Mouse (Mus musculus) MEL (cell line): ENCODE results near the gene Hgd. TPM values are rescaled to one million over a fixed set of nuclear protein-coding genes. Genes with fewer than 3 reads are reported as not detected.
A peak's percentile ranks its signal among the peaks of the same experiment; 100 is the strongest.

ENCODE experiments used
- DNase-seq: peaks from one replicate; pipeline ENCODE4 v3.0.0; 2011; ENCODE audit warnings: low read depth, low spot score
- H3K27ac ChIP-seq: 2 replicates; pipeline ENCODE4 v1.5.1; 2012; ENCODE audit warnings: low read depth, mild to moderate bottlenecking, control low read depth, low read length, moderate library complexity; ENCODE audit not compliant: control insufficient read depth
- H3K27me3 ChIP-seq, 2 experiments: fragments of 150-350 bp in 1 of 2; sonication (generic) in 1 of 2; 2 replicates each; pipeline ENCODE4 v1.6.1; 2012; ENCODE audit warnings: low read length in 2 of 2, mild to moderate bottlenecking in 2 of 2, improper control_type of control experiment in 1 of 2, moderate library complexity in 1 of 2; ENCODE audit not compliant: insufficient read depth in 2 of 2, control insufficient read depth in 1 of 2
- H3K36me3 ChIP-seq, 2 experiments: 2 replicates each; pipeline ENCODE4 v1.6.1; 2012 to 2014; ENCODE audit warnings: low read length in 2 of 2, improper control_type of control experiment in 1 of 2, inconsistent platforms in 1 of 2, mild to moderate bottlenecking in 1 of 2; ENCODE audit not compliant: insufficient read depth in 2 of 2, control insufficient read depth in 1 of 2
- H3K4me1 ChIP-seq, 2 experiments: fragments of 150-350 bp in 1 of 2; sonication (generic) in 1 of 2; 2 replicates each; pipeline ENCODE4 v1.6.1; 2012; ENCODE audit warnings: low read length in 2 of 2, improper control_type of control experiment in 1 of 2, mild to moderate bottlenecking in 1 of 2; ENCODE audit not compliant: insufficient read depth in 2 of 2, control insufficient read depth in 1 of 2
- H3K4me3 ChIP-seq, 2 experiments: fragments of 150-350 bp in 1 of 2; sonication (generic) in 1 of 2; 2 replicates each; pipeline ENCODE4 v1.5.1; 2012; ENCODE audit warnings: low read depth in 2 of 2, low read length in 2 of 2, mild to moderate bottlenecking in 2 of 2, moderate library complexity in 2 of 2, control low read depth in 1 of 2, improper control_type of control experiment in 1 of 2; ENCODE audit not compliant: control insufficient read depth in 1 of 2, insufficient read depth in 1 of 2
- H3K79me2 ChIP-seq: 2 replicates; pipeline ENCODE4 v1.6.1; 2012; ENCODE audit warnings: mild to moderate bottlenecking, low read length, moderate library complexity; ENCODE audit not compliant: control insufficient read depth, poor library complexity, insufficient read depth
- H3K9ac ChIP-seq: 2 replicates; pipeline ENCODE4 v1.6.1; 2012; ENCODE audit warnings: low read depth, mild to moderate bottlenecking, control low read depth, low read length, moderate library complexity; ENCODE audit not compliant: control insufficient read depth, poor library complexity, severe bottlenecking
- H3K9me3 ChIP-seq: fragments of 150-350 bp; sonication (generic); replicated peaks from 2 replicates; pipeline ENCODE4 v1.6.1; 2012; ENCODE audit warnings: mild to moderate bottlenecking, low read length, improper control_type of control experiment, moderate library complexity; ENCODE audit not compliant: insufficient read depth
- CHD1 ChIP-seq: IDR thresholded peaks from 2 replicates; pipeline ENCODE4 v1.6.1; 2012; ENCODE audit warnings: low read depth, mild to moderate bottlenecking, inconsistent platforms, low read length, improper control_type of control experiment
- E2F4 ChIP-seq: IDR thresholded peaks from 2 replicates; pipeline ENCODE4 v1.6.1; 2011; ENCODE audit warnings: low read depth, low read length, improper control_type of control experiment, borderline replicate concordance
- ELF1 ChIP-seq: IDR thresholded peaks from 2 replicates; pipeline ENCODE4 v1.6.1; 2014; ENCODE audit warnings: low read depth, mild to moderate bottlenecking, inconsistent platforms, low read length, improper control_type of control experiment, moderate library complexity
- ETS1 ChIP-seq: IDR thresholded peaks from 2 replicates; pipeline ENCODE4 v1.6.1; 2012; ENCODE audit warnings: low read depth, mild to moderate bottlenecking, inconsistent platforms, low read length, improper control_type of control experiment, moderate library complexity
- HCFC1 ChIP-seq: IDR thresholded peaks from 2 replicates; pipeline ENCODE4 v1.6.1; 2012; ENCODE audit warnings: low read depth, mild to moderate bottlenecking, inconsistent platforms, low read length, improper control_type of control experiment, moderate library complexity
- MAFK ChIP-seq: IDR thresholded peaks from 2 replicates; pipeline ENCODE4 v1.6.1; 2011; ENCODE audit warnings: low read depth, mild to moderate bottlenecking, low read length, improper control_type of control experiment, borderline replicate concordance
- MAX ChIP-seq: IDR thresholded peaks from 2 replicates; pipeline ENCODE4 v1.6.1; 2011; ENCODE audit warnings: low read length, improper control_type of control experiment
- MXI1 ChIP-seq: IDR thresholded peaks from 2 replicates; pipeline ENCODE4 v1.6.1; 2011; ENCODE audit warnings: mild to moderate bottlenecking, low read depth, low read length, improper control_type of control experiment
- MYB ChIP-seq: IDR thresholded peaks from 2 replicates; pipeline ENCODE4 v1.6.1; 2011; ENCODE audit warnings: mild to moderate bottlenecking, low read depth, low read length, improper control_type of control experiment
- NELFE ChIP-seq: IDR thresholded peaks from 2 replicates; pipeline ENCODE4 v1.6.1; 2011; ENCODE audit warnings: low read depth, low read length, improper control_type of control experiment
- POLR2A ChIP-seq, 2 experiments: IDR thresholded peaks; 2 replicates each; pipeline ENCODE4 v1.6.1; 2011 to 2012; ENCODE audit warnings: low read length in 2 of 2, mild to moderate bottlenecking in 2 of 2, control low read depth in 1 of 2, improper control_type of control experiment in 1 of 2, low read depth in 1 of 2, moderate library complexity in 1 of 2; ENCODE audit not compliant: control insufficient read depth in 1 of 2, insufficient read depth in 1 of 2, poor library complexity in 1 of 2
- RCOR1 ChIP-seq: IDR thresholded peaks from 2 replicates; pipeline ENCODE4 v1.6.1; 2012; ENCODE audit warnings: low read depth, mild to moderate bottlenecking, inconsistent platforms, low read length, improper control_type of control experiment
- SIN3A ChIP-seq: IDR thresholded peaks from 2 replicates; pipeline ENCODE4 v1.6.1; 2012; ENCODE audit warnings: low read length, improper control_type of control experiment, inconsistent platforms
- SMC3 ChIP-seq: IDR thresholded peaks from 2 replicates; pipeline ENCODE4 v1.6.1; 2011; ENCODE audit warnings: low read depth, low read length, improper control_type of control experiment
- UBTF ChIP-seq: IDR thresholded peaks from 2 replicates; pipeline ENCODE4 v1.6.1; 2012; ENCODE audit warnings: low read depth, mild to moderate bottlenecking, inconsistent platforms, low read length, improper control_type of control experiment, moderate library complexity, borderline replicate concordance; ENCODE audit not compliant: insufficient read depth
- USF1 ChIP-seq: IDR thresholded peaks from 2 replicates; pipeline ENCODE4 v1.6.1; 2014; ENCODE audit warnings: low read depth, mild to moderate bottlenecking, inconsistent platforms, low read length, improper control_type of control experiment, moderate library complexity
- USF2 ChIP-seq, 2 experiments: IDR thresholded peaks; 2 replicates each; pipeline ENCODE4 v1.6.1; 2011 to 2012; ENCODE audit warnings: improper control_type of control experiment in 2 of 2, low read length in 2 of 2, borderline replicate concordance in 1 of 2, inconsistent platforms in 1 of 2, low read depth in 1 of 2, mild to moderate bottlenecking in 1 of 2; ENCODE audit not compliant: insufficient read depth in 1 of 2
- ZKSCAN1 ChIP-seq: IDR thresholded peaks from 2 replicates; pipeline ENCODE4 v1.6.1; 2012; ENCODE audit warnings: low read depth, mild to moderate bottlenecking, inconsistent platforms, low read length, improper control_type of control experiment, moderate library complexity
- ZNF384 ChIP-seq: IDR thresholded peaks from 2 replicates; pipeline ENCODE4 v1.6.1; 2012; ENCODE audit warnings: low read depth, mild to moderate bottlenecking, inconsistent platforms, low read length, improper control_type of control experiment
- polyA plus RNA-seq, 2 experiments: library from polyadenylated mRNA; stranded (reverse) in 1 of 2; unstranded in 1 of 2; fragments of >175 nt in 1 of 2; fragments of >200 nt in 1 of 2; gene quantifications; 2 replicates each; pipeline versions ENCODE4 v1.2.1 to v1.2.4; 2012; ENCODE audit warnings: low replicate concordance in 2 of 2, low read depth in 1 of 2; ENCODE audit not compliant: insufficient read length in 2 of 2, insufficient read depth in 1 of 2, missing spikeins in 1 of 2
- total RNA-seq: library from RNA; depleted of rRNA; stranded (reverse); fragments of 300-350 nt; gene quantifications from 2 replicates; pipeline ENCODE4 v1.2.3, GENCODE M21; 2012

Gene Hgd
- total and polyA plus RNA-seq, 3 experiments: not detected

GRCm38 (mm10) chr16:37539611-37540580 lies 40.1 kb upstream of the Hgd start, which contains the start of the genes Gtf2e1 and Rabl3 (continued):
- TF ChIP-seq SIN3A: peak; percentile 95
- TF ChIP-seq SMC3: no peak
- TF ChIP-seq MAFK: no peak
- no peak for TF ChIP-seq ZNF384
- TF ChIP-seq ZKSCAN1: no peak

- no peak overlapping the region for H3K27ac ChIP-seq
- H3K4me3 ChIP-seq: peak overlapping the region in 1 of 2 experiments; percentile 79; a peak in 1 of 4 replicates
- DNase-seq: no peak
These were observed 39.2 kb upstream of the Hgd start for GRCm38 (mm10) chr16:37540776-37541175.

GRCm38 (mm10) chr16:37546312-37546711 lies 33.6 kb upstream of the Hgd start:
- Histone ChIP-seq H3K79me2 (no peaks in the 10 kb centered on the region), H3K4me3 (no peak overlapping the region), H3K9me3 (no peaks in the 10 kb centered on the region), H3K4me1 (no peaks in the 10 kb centered on the region), H3K36me3 (peaks cover 0 to 2% of the 10 kb centered on the region in 2 experiments; a peak in 1 of 4 replicates), H3K9ac (no peak overlapping the region), H3K27me3 (no peaks in the 10 kb centered on the region), H3K27ac (no peak overlapping the region)
- no peak for TF ChIP-seq ELF1
- TF ChIP-seq MXI1: no peak
- TF ChIP-seq HCFC1: no peak
- DNase-seq: no peak

More at GRCm38 (mm10) chr16:37540776-37541175, 39.2 kb upstream of the Hgd start:
- no peak for TF ChIP-seq CHD1
- TF ChIP-seq RCOR1: no peak
- no peak for TF ChIP-seq E2F4
- no peak for TF ChIP-seq NELFE
- TF ChIP-seq SIN3A: no peak
- TF ChIP-seq POLR2A (IDR thresholded peaks at IDR 0.05; ENCODE audit: control insufficient read depth in 1 of 2, insufficient read depth in 1 of 2, low read depth in 1 of 2, low read length in 2 of 2, poor library complexity in 1 of 2): no peak
- no peak for TF ChIP-seq UBTF
- TF ChIP-seq MAX: no peak
- no peak for TF ChIP-seq MYB
- TF ChIP-seq USF2 (IDR thresholded peaks at IDR 0.05; ENCODE audit: borderline replicate concordance in 1 of 2, insufficient read depth in 1 of 2, low read depth in 1 of 2, low read length in 2 of 2): no peak
- no peak for TF ChIP-seq USF1
- no peak for TF ChIP-seq ETS1
- peaks cover 31% of the 10 kb centered on the region for H3K79me2 ChIP-seq
- peaks cover 2 to 13% of the 10 kb centered on the region in 2 experiments; a peak in 3 of 4 replicates for H3K36me3 ChIP-seq
- H3K27me3 ChIP-seq: no peaks in the 10 kb centered on the region
- no peaks in the 10 kb centered on the region for H3K9me3 ChIP-seq
- peaks cover 0 to 10% of the 10 kb centered on the region in 2 experiments; a peak in 1 of 4 replicates for H3K4me1 ChIP-seq
- H3K9ac ChIP-seq: peak overlapping the region; percentile 85
